Mouse (Mus musculus): ENCODE measurements around the gene Dok5.

- TF ChIP-seq POLR2A (IDR thresholded peaks at IDR 0.05; ENCODE audit: low read depth, low read length) (no peak), CTCF (IDR thresholded peaks at IDR 0.05; ENCODE audit: extremely low read depth, insufficient read depth, insufficient read length, insufficient replicate concordance) (no peak)
Observed at GRCm38 (mm10) chr2:170707672-170708071, 23.9 kb upstream of the Dok5 start.
